Mouse (Mus musculus) testis, adult 2 months (tissue): ENCODE measurements at regions not wholly inside any gene's neighbourhood (a gene's known extent, or its start where the extent isn't known, plus 50 kb on each side); places are given as distances from the start of the nearest gene placed in this dataset.
A peak's percentile ranks its signal among the peaks of the same experiment; 100 is the strongest.

Experiments
- H3K27ac ChIP-seq: fragments of 200-500 bp; 2 replicates; pipeline ENCODE4 v1.5.1; 2012; ENCODE audit warnings: low read depth, low read length; ENCODE audit not compliant: control insufficient read depth, insufficient read depth
- H3K27me3 ChIP-seq: fragments of 200-500 bp; 2 replicates; pipeline ENCODE4 v1.6.1; 2012; ENCODE audit warnings: mild to moderate bottlenecking, low read length, moderate library complexity; ENCODE audit not compliant: control insufficient read depth, insufficient read depth
- H3K36me3 ChIP-seq: fragments of 200-500 bp; 2 replicates; pipeline ENCODE4 v1.6.1; 2012; ENCODE audit warnings: mild to moderate bottlenecking, low read length; ENCODE audit not compliant: control insufficient read depth, insufficient read depth
- H3K4me1 ChIP-seq: fragments of 200-500 bp; 2 replicates; pipeline ENCODE4 v1.6.1; 2012; ENCODE audit warnings: low read length; ENCODE audit not compliant: control insufficient read depth, insufficient read depth
- H3K4me3 ChIP-seq: fragments of 200-500 bp; 2 replicates; pipeline ENCODE4 v1.5.1; 2012; ENCODE audit warnings: low read depth, mild to moderate bottlenecking, low read length, moderate library complexity, mixed read lengths; ENCODE audit not compliant: control insufficient read depth
- CTCF ChIP-seq: fragments of 200-500 bp; IDR thresholded peaks from 2 replicates; pipeline ENCODE4 v1.5.1; 2012; ENCODE audit warnings: low read depth, mild to moderate bottlenecking, inconsistent platforms, low read length, moderate library complexity; ENCODE audit not compliant: control insufficient read depth, insufficient read depth, insufficient replicate concordance
- POLR2A ChIP-seq: fragments of 200-500 bp; IDR thresholded peaks from 2 replicates; pipeline ENCODE4 v1.6.1; 2012; ENCODE audit warnings: low read depth, mild to moderate bottlenecking, inconsistent platforms, low read length, moderate library complexity; ENCODE audit not compliant: control insufficient read depth

- H3K36me3 ChIP-seq: no peaks in the 10 kb centered on the region
- H3K27ac ChIP-seq: peak overlapping the region; percentile 89
- H3K27me3 ChIP-seq: no peaks in the 10 kb centered on the region
- peak overlapping the region; percentile 95 for H3K4me3 ChIP-seq
- peaks cover 3% of the 10 kb centered on the region for H3K4me1 ChIP-seq
- TF ChIP-seq POLR2A: 0 out of 2 replicates have a peak, but pooled peaks have one; percentile 8
- TF ChIP-seq CTCF: no peak
Observed at GRCm38 (mm10) chr15:68362081-68363057, 1861.7 kb upstream of the Lrrc6 start.

- Histone ChIP-seq H3K4me3 (peak overlapping the region; percentile 95), H3K27ac (peak overlapping the region; percentile 0; the same call in 1 of the 2 replicates), H3K36me3 (no peaks in the 10 kb centered on the region), H3K4me1 (peaks cover 3% of the 10 kb centered on the region), H3K27me3 (no peaks in the 10 kb centered on the region)
- TF ChIP-seq CTCF: no peak
- TF ChIP-seq POLR2A: no peak
Observed at GRCm38 (mm10) chr15:68360956-68361908, 1860.5 kb upstream of the Lrrc6 start.

- TF ChIP-seq POLR2A (no peak), CTCF (no peak)
- Histone ChIP-seq H3K4me3 (no peak overlapping the region), H3K36me3 (no peaks in the 10 kb centered on the region), H3K4me1 (peaks cover 3% of the 10 kb centered on the region), H3K27ac (no peak overlapping the region), H3K27me3 (no peaks in the 10 kb centered on the region)
Observed at GRCm38 (mm10) chr15:68359496-68359895, 1858.8 kb upstream of the Lrrc6 start.

GRCm38 (mm10) chr15:68355957-68356356 is 1855.2 kb upstream of the Lrrc6 start:
- Histone ChIP-seq H3K27ac (no peak overlapping the region), H3K4me3 (no peak overlapping the region), H3K36me3 (no peaks in the 10 kb centered on the region), H3K27me3 (no peaks in the 10 kb centered on the region), H3K4me1 (no peaks in the 10 kb centered on the region)
- TF ChIP-seq POLR2A (no peak), CTCF (no peak)

- no peaks in the 10 kb centered on the region for H3K4me1 ChIP-seq
- no peaks in the 10 kb centered on the region for H3K36me3 ChIP-seq
- no peaks in the 10 kb centered on the region for H3K27me3 ChIP-seq
- no peak overlapping the region for H3K27ac ChIP-seq
- H3K4me3 ChIP-seq: no peak overlapping the region
- TF ChIP-seq POLR2A (no peak), CTCF (no peak)
Observed at GRCm38 (mm10) chr15:68344652-68345051, 1843.9 kb upstream of the Lrrc6 start.

GRCm38 (mm10) chr15:68342542-68342941 is 1841.8 kb upstream of the Lrrc6 start:
- H3K27ac ChIP-seq: no peak overlapping the region
- no peak for TF ChIP-seq CTCF
- no peak for TF ChIP-seq POLR2A

GRCm38 (mm10) chr15:68341056-68341455 is 1840.3 kb upstream of the Lrrc6 start:
- H3K4me3 ChIP-seq: no peak overlapping the region
- no peak overlapping the region for H3K27ac ChIP-seq
- no peak for TF ChIP-seq POLR2A
- TF ChIP-seq CTCF: no peak
- no peaks in the 10 kb centered on the region for H3K27me3 ChIP-seq
- no peaks in the 10 kb centered on the region for H3K4me1 ChIP-seq
- no peaks in the 10 kb centered on the region for H3K36me3 ChIP-seq

More at GRCm38 (mm10) chr15:68342542-68342941, 1841.8 kb upstream of the Lrrc6 start:
- Histone ChIP-seq H3K27me3 (no peaks in the 10 kb centered on the region), H3K36me3 (no peaks in the 10 kb centered on the region), H3K4me1 (no peaks in the 10 kb centered on the region), H3K4me3 (no peak overlapping the region)

- H3K36me3 ChIP-seq: no peaks in the 10 kb centered on the region
- TF ChIP-seq POLR2A: no peak
- TF ChIP-seq CTCF: no peak
Observed at GRCm38 (mm10) chr15:68337264-68337663, 1836.6 kb upstream of the Lrrc6 start.

More at GRCm38 (mm10) chr15:68337264-68337663, 1836.6 kb upstream of the Lrrc6 start:
- Histone ChIP-seq H3K4me3 (no peak overlapping the region), H3K27me3 (no peaks in the 10 kb centered on the region), H3K27ac (no peak overlapping the region), H3K4me1 (no peaks in the 10 kb centered on the region)
